Mouse (Mus musculus) heart, embryonic 10.5 days (tissue): ENCODE results near the gene Mthfr. TPM values are rescaled to one million over a fixed set of nuclear protein-coding genes. Genes with fewer than 3 reads are reported as not detected.

Experiments
- polyA plus RNA-seq: library from polyadenylated mRNA; unstranded; fragments of >200 nt; fragmentation: Nextera tagmentation; extraction: Ambion mirVana; gene quantifications from 2 replicates; pipeline ENCODE4 v1.2.1, GENCODE M21; 2016

Gene Mthfr
- polyA plus RNA-seq, 1 experiment from 2014 or later, result 15.6 TPM

Other genes with a start within 250 kb of the Mthfr start
- gene Zfp984, start 229.3 kb upstream of the Mthfr start, polyA plus RNA-seq, result 8.6 and 10.1 TPM in 2 replicates
- 4.7 and 5.4 TPM in 2 replicates for gene Zfp933, start 190.7 kb upstream of the Mthfr start, polyA plus RNA-seq
- gene Miip, start 170.3 kb upstream of the Mthfr start, polyA plus RNA-seq, result 36.1 and 49.7 TPM in 2 replicates
- 8.7 and 8.8 TPM in 2 replicates for gene Fv1, start 170.1 kb upstream of the Mthfr start, polyA plus RNA-seq
- 65.7 and 126 TPM in 2 replicates for gene Mfn2, start 134.4 kb upstream of the Mthfr start, polyA plus RNA-seq
- 40.8 and 44.9 TPM in 2 replicates for gene Plod1, start 102.3 kb upstream of the Mthfr start, polyA plus RNA-seq
- gene 2510039O18Rik, start 98.2 kb upstream of the Mthfr start, polyA plus RNA-seq, result 13.6 and 18.5 TPM in 2 replicates
- gene Nppb, start 53.3 kb upstream of the Mthfr start, polyA plus RNA-seq, result 124 and 308 TPM in 2 replicates
- 2,404 and 4,482 TPM in 2 replicates for gene Nppa, start 38.4 kb upstream of the Mthfr start, polyA plus RNA-seq
- gene Clcn6, start 256 bp upstream of the Mthfr start, polyA plus RNA-seq, result 8.0 and 8.4 TPM in 2 replicates
- gene Agtrap, start 49.0 kb downstream of the Mthfr start, polyA plus RNA-seq, result 20.8 and 25.5 TPM in 2 replicates
- 43.3 and 51.9 TPM in 2 replicates for gene Mad2l2, start 91.3 kb downstream of the Mthfr start, polyA plus RNA-seq
- gene Draxin, start 91.6 kb downstream of the Mthfr start, polyA plus RNA-seq, result 0.12 and 0.48 TPM in 2 replicates
- 19.5 and 21.1 TPM in 2 replicates for gene Fbxo6, start 113.1 kb downstream of the Mthfr start, polyA plus RNA-seq
- 13.0 and 23.1 TPM in 2 replicates for gene Fbxo44, start 121.4 kb downstream of the Mthfr start, polyA plus RNA-seq
- 0.67 and 0.97 TPM in 2 replicates for gene Fbxo2, start 121.5 kb downstream of the Mthfr start, polyA plus RNA-seq
- gene Disp3, start 248.9 kb downstream of the Mthfr start, polyA plus RNA-seq, result 0.04 TPM in 2 replicates